Mouse (Mus musculus): ENCODE results near the gene Tbc1d7. TPM values are rescaled to one million over a fixed set of nuclear protein-coding genes. Genes with fewer than 3 reads are reported as not detected.

Tbc1d7 gene
- 40.0 and 41.6 TPM in 2 replicates for total RNA-seq (2014; rRNA removed)
- polyA plus RNA-seq (2015; fragmentation: Nextera tagmentation; extraction: Ambion mirVana) = 69.0 and 84.8 TPM in 2 replicates

GRCm38 (mm10) chr13:43171020-43171710, at the start of gene Tbc1d7:
Tbc1d7 (minus strand) TSS chr13:43171501.
- ATAC-seq (peak; percentile 97), DNase-seq (peak; percentile 99)
- H3K27ac ChIP-seq (ENCODE audit: low read depth, low read length) = peak within 1 kb of the TSS; percentile 83
- H3K4me3 ChIP-seq (ENCODE audit: low read depth, low read length) = peak within 1 kb of the TSS; percentile 54
- no peaks in the 10 kb centered on the region for H3K27me3 ChIP-seq (ENCODE audit: insufficient read depth, low read length)
- peak within 1 kb of the TSS; percentile 78 for H3K4me2 ChIP-seq (ENCODE audit: low read depth)
- 2% methylated on average over 48 of the region's 48 CpGs for WGBS
- TF ChIP-seq CTCF (IDR thresholded peaks at IDR 0.05; ENCODE audit: low read depth) = peak; percentile 17; the same call in 1 of the 2 replicates
- H3K9me3 ChIP-seq (ENCODE audit: low read length) = no peaks in the 10 kb centered on the region
- H3K4me1 ChIP-seq (ENCODE audit: insufficient read depth) = no peaks in the 10 kb centered on the region
- no peaks in the 10 kb centered on the region; the same call in 1 of the 2 replicates for H3K36me3 ChIP-seq (ENCODE audit: insufficient read depth)
- H3K9ac ChIP-seq = peak within 1 kb of the TSS; percentile 80

GRCm38 (mm10) chr13:43220635-43221034, 49.3 kb upstream of the Tbc1d7 start:
- no peaks in the 10 kb centered on the region for H3K4me1 ChIP-seq (ENCODE audit: insufficient read depth)
- H3K27ac ChIP-seq (ENCODE audit: low read depth, low read length) = no peak overlapping the region
- H3K36me3 ChIP-seq (ENCODE audit: insufficient read depth) = no peaks in the 10 kb centered on the region
- WGBS = 74% methylated on average over 1 of the region's 1 CpGs
- no peak overlapping the region for H3K4me2 ChIP-seq (ENCODE audit: low read depth)
- no peaks in the 10 kb centered on the region for H3K27me3 ChIP-seq (ENCODE audit: insufficient read depth, low read length)
- DNase-seq (no peak), ATAC-seq (no peak)
- H3K9me3 ChIP-seq (ENCODE audit: low read length) = no peaks in the 10 kb centered on the region
- H3K9ac ChIP-seq = no peak overlapping the region
- no peak for TF ChIP-seq CTCF (IDR thresholded peaks at IDR 0.05; ENCODE audit: low read depth)
- H3K4me3 ChIP-seq (ENCODE audit: low read depth, low read length) = no peak overlapping the region

GRCm38 (mm10) chr13:43218764-43219163, 47.5 kb upstream of the Tbc1d7 start:
- no peak for TF ChIP-seq CTCF (IDR thresholded peaks at IDR 0.05; ENCODE audit: low read depth)

GRCm38 (mm10) chr13:43218284-43218683, 47.0 kb upstream of the Tbc1d7 start:
- Histone ChIP-seq H3K27me3 (ENCODE audit: insufficient read depth, low read length) (no peaks in the 10 kb centered on the region), H3K36me3 (ENCODE audit: insufficient read depth) (no peaks in the 10 kb centered on the region), H3K4me2 (ENCODE audit: low read depth) (no peak overlapping the region), H3K9me3 (ENCODE audit: low read length) (no peaks in the 10 kb centered on the region), H3K4me3 (ENCODE audit: low read depth, low read length) (no peak overlapping the region), H3K27ac (ENCODE audit: low read depth, low read length) (no peak overlapping the region), H3K4me1 (ENCODE audit: insufficient read depth) (no peaks in the 10 kb centered on the region), H3K9ac (no peak overlapping the region)
- no peak for DNase-seq
- TF ChIP-seq CTCF (IDR thresholded peaks at IDR 0.05; ENCODE audit: low read depth) = no peak
- ATAC-seq = no peak
- 57% methylated on average over 4 of the region's 4 CpGs for WGBS

More at GRCm38 (mm10) chr13:43218764-43219163, 47.5 kb upstream of the Tbc1d7 start:
- no peaks in the 10 kb centered on the region for H3K9me3 ChIP-seq (ENCODE audit: low read length)
- no peaks in the 10 kb centered on the region for H3K4me1 ChIP-seq (ENCODE audit: insufficient read depth)
- no peak overlapping the region for H3K4me2 ChIP-seq (ENCODE audit: low read depth)
- H3K27ac ChIP-seq (ENCODE audit: low read depth, low read length) = no peak overlapping the region
- DNase-seq = no peak
- no peak overlapping the region for H3K9ac ChIP-seq
- ATAC-seq = no peak
- H3K36me3 ChIP-seq (ENCODE audit: insufficient read depth) = no peaks in the 10 kb centered on the region
- no peak overlapping the region for H3K4me3 ChIP-seq (ENCODE audit: low read depth, low read length)
- no peaks in the 10 kb centered on the region for H3K27me3 ChIP-seq (ENCODE audit: insufficient read depth, low read length)
- 59% methylated on average over 4 of the region's 4 CpGs for WGBS

GRCm38 (mm10) chr13:43217686-43218085, 46.4 kb upstream of the Tbc1d7 start:
- H3K4me2 ChIP-seq (ENCODE audit: low read depth) = no peak overlapping the region
- ATAC-seq (no peak), DNase-seq (no peak)
- WGBS = 81% methylated on average over 4 of the region's 4 CpGs
- H3K9me3 ChIP-seq (ENCODE audit: low read length) = no peaks in the 10 kb centered on the region
- no peaks in the 10 kb centered on the region for H3K27me3 ChIP-seq (ENCODE audit: insufficient read depth, low read length)
- no peaks in the 10 kb centered on the region for H3K4me1 ChIP-seq (ENCODE audit: insufficient read depth)
- H3K36me3 ChIP-seq (ENCODE audit: insufficient read depth) = no peaks in the 10 kb centered on the region
- H3K4me3 ChIP-seq (ENCODE audit: low read depth, low read length) = no peak overlapping the region
- no peak for TF ChIP-seq CTCF (IDR thresholded peaks at IDR 0.05; ENCODE audit: low read depth)
- no peak overlapping the region for H3K27ac ChIP-seq (ENCODE audit: low read depth, low read length)
- H3K9ac ChIP-seq = no peak overlapping the region

- Histone ChIP-seq H3K27me3 (ENCODE audit: insufficient read depth, low read length) (no peaks in the 10 kb centered on the region), H3K9ac (no peak overlapping the region), H3K4me1 (ENCODE audit: insufficient read depth) (no peaks in the 10 kb centered on the region), H3K9me3 (ENCODE audit: low read length) (no peaks in the 10 kb centered on the region), H3K36me3 (ENCODE audit: insufficient read depth) (no peaks in the 10 kb centered on the region), H3K4me3 (ENCODE audit: low read depth, low read length) (no peak overlapping the region), H3K4me2 (ENCODE audit: low read depth) (no peak overlapping the region), H3K27ac (ENCODE audit: low read depth, low read length) (no peak overlapping the region)
- no peak for DNase-seq
- 85% methylated on average over 8 of the region's 8 CpGs for WGBS
- TF ChIP-seq CTCF (IDR thresholded peaks at IDR 0.05; ENCODE audit: low read depth) = no peak
- no peak for ATAC-seq
Measured at GRCm38 (mm10) chr13:43217059-43217458, 45.8 kb upstream of the Tbc1d7 start.

- Histone ChIP-seq H3K36me3 (ENCODE audit: insufficient read depth) (no peaks in the 10 kb centered on the region), H3K27me3 (ENCODE audit: insufficient read depth, low read length) (no peaks in the 10 kb centered on the region), H3K4me3 (ENCODE audit: low read depth, low read length) (no peak overlapping the region), H3K9ac (no peak overlapping the region), H3K4me2 (ENCODE audit: low read depth) (no peak overlapping the region; the same call in 1 of the 2 replicates), H3K9me3 (ENCODE audit: low read length) (no peaks in the 10 kb centered on the region), H3K27ac (ENCODE audit: low read depth, low read length) (no peak overlapping the region), H3K4me1 (ENCODE audit: insufficient read depth) (no peaks in the 10 kb centered on the region)
- DNase-seq (no peak), ATAC-seq (no peak; the same call in 1 of the 2 replicates)
- 76% methylated on average over 9 of the region's 9 CpGs for WGBS
- no peak for TF ChIP-seq CTCF (IDR thresholded peaks at IDR 0.05; ENCODE audit: low read depth)
Measured at GRCm38 (mm10) chr13:43215994-43216706, 44.8 kb upstream of the Tbc1d7 start.
